Mouse (Mus musculus) hindbrain, embryonic 13.5 days (tissue): ENCODE measurements around the gene Bud31. TPM values are rescaled to one million over a fixed set of nuclear protein-coding genes. Genes with fewer than 3 reads are reported as not detected.
"Not testable (repeated sequence)": the region's sequence is repeated elsewhere in the genome, so short reads cannot be mapped to it uniquely, and the experiment has no call there.

ENCODE experiments used
- ATAC-seq: fragments of 200-750 bp; cut with Nextera tagmentation; 2 replicates; pipeline ENCODE4 v1.8.0; 2017; ENCODE audit warnings: moderate TSS enrichment; ENCODE audit not compliant: low FRiP score
- H3K27ac ChIP-seq: fragments of 300-500 bp; sonication (generic); 2 replicates; pipeline ENCODE4 v1.5.1; 2015; ENCODE audit warnings: inconsistent platforms, mild to moderate bottlenecking, moderate library complexity
- H3K27me3 ChIP-seq: fragments of 300-500 bp; sonication (generic); 2 replicates; pipeline ENCODE4 v1.6.1; 2015; ENCODE audit warnings: mild to moderate bottlenecking, inconsistent platforms
- H3K36me3 ChIP-seq: fragments of 300-500 bp; sonication (generic); 2 replicates; pipeline ENCODE4 v1.6.1; 2015; ENCODE audit warnings: mild to moderate bottlenecking, inconsistent platforms
- H3K4me1 ChIP-seq: fragments of 300-500 bp; sonication (generic); replicated peaks from 2 replicates; pipeline ENCODE4 v1.6.1; 2015; ENCODE audit warnings: inconsistent platforms
- H3K4me2 ChIP-seq: fragments of 300-500 bp; sonication (generic); 2 replicates; pipeline ENCODE4 v1.6.1; 2015; ENCODE audit warnings: inconsistent platforms, mild to moderate bottlenecking, moderate library complexity
- H3K4me3 ChIP-seq: fragments of 300-500 bp; sonication (generic); 2 replicates; pipeline ENCODE4 v1.5.1; 2015; ENCODE audit warnings: mild to moderate bottlenecking, inconsistent platforms
- H3K9ac ChIP-seq: fragments of 300-500 bp; sonication (generic); 2 replicates; pipeline ENCODE4 v1.6.1; 2015; ENCODE audit warnings: mild to moderate bottlenecking, inconsistent platforms
- H3K9me3 ChIP-seq: fragments of 300-500 bp; sonication (generic); 2 replicates; pipeline ENCODE4 v1.6.1; 2016; ENCODE audit warnings: inconsistent platforms
- WGBS: fragments of 180-500 bp; shearing (Covaris S2); methylation state at CpG from one replicate; pipeline ENCODE4 v1.1.7; 2015; 5-methylcytosine and 5-hydroxymethylcytosine counted together
- polyA plus RNA-seq: library from polyadenylated mRNA; unstranded; fragments of >200 nt; fragmentation: Nextera tagmentation; extraction: Ambion mirVana; gene quantifications from 2 replicates; pipeline ENCODE4 v1.2.1, GENCODE M21; 2015

Gene Bud31
- polyA plus RNA-seq, 1 experiment from 2014 or later: 218 TPM

DNA sequence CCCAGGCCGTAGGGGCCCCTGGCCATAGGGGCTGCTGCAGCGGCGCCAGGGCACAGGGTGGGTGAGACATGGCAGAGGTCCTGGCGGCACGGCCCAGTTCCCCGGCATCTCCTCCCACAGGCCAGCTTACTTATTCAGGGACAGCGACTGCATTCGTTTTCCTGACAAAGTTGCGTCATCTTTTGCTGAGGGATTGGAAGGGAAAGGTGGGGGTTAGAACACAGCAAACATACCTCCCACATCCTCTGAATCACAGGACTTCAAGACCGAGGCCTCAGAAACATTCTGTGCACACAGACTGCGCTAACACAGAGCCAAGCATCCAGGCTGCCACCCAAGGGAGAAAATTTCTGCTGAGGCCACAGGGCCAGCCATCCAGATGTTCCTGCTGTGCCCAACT lies 10.0 kb upstream of the Bud31 start:
- ATAC-seq: no peak
- Histone ChIP-seq H3K4me1 (no peaks in the 10 kb centered on the region), H3K36me3 (peaks cover 96% of the 10 kb centered on the region), H3K27me3 (no peaks in the 10 kb centered on the region), H3K27ac (no peak overlapping the region), H3K9ac (no peak overlapping the region), H3K4me2 (no peak overlapping the region), H3K4me3 (no peak overlapping the region), H3K9me3 (no peaks in the 10 kb centered on the region)
- 93% methylated on average over 11 of the region's 11 CpGs for WGBS

DNA sequence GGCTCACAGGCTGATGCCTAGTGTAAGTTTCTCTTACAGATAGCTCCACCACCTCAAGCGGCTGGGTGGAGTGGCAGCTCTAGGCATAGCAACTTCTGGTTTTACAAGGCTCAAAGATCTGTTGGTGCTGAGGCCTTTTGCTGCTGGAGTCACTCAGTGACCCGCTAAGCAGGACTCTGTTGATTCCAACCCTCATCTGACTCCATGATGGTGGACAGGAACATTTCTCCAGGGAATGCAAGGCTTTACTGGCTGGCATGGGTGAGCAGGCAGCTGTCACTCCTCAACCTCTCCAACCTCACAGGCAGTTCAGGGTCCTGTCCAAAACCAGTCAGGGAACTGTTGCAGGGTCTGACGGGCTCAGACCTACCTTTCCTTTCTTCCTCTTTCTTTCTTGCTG lies 9.2 kb upstream of the Bud31 start:
- Histone ChIP-seq H3K36me3 (peaks cover 96% of the 10 kb centered on the region), H3K27ac (no peak overlapping the region), H3K4me3 (no peak overlapping the region), H3K4me1 (no peaks in the 10 kb centered on the region), H3K4me2 (no peak overlapping the region), H3K9me3 (no peaks in the 10 kb centered on the region), H3K9ac (no peak overlapping the region), H3K27me3 (no peaks in the 10 kb centered on the region)
- WGBS: 95% methylated on average over 3 of the region's 3 CpGs
- ATAC-seq: no peak

DNA sequence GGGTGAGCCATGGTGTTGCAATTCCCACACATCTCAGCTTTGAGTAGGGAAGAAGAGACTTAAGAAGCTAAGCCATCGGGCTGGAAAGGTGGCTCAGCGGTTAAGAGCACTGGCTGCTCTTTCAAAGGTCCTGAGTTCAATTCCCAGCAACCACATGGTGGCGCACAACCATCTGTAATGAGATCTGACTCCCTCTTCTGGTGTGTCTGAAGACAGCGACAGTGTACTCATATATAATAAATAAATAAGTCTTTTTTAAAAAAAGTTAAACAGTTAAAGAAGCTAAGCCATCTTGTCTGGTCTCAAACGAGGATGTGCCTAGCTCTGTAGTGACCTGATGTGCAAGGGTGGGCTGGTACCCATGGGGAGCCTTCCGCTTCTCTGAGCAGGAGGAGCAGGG lies 6.9 kb upstream of the Bud31 start:
- not testable (repeated sequence) for H3K9ac ChIP-seq, H3K9me3 ChIP-seq, H3K27me3 ChIP-seq, ATAC-seq, H3K27ac ChIP-seq, H3K4me3 ChIP-seq, H3K4me2 ChIP-seq
- 91% methylated on average over 6 of the region's 6 CpGs for WGBS
- Histone ChIP-seq H3K36me3 (peaks cover 93% of the 10 kb centered on the region), H3K4me1 (peaks cover 13% of the 10 kb centered on the region)

DNA sequence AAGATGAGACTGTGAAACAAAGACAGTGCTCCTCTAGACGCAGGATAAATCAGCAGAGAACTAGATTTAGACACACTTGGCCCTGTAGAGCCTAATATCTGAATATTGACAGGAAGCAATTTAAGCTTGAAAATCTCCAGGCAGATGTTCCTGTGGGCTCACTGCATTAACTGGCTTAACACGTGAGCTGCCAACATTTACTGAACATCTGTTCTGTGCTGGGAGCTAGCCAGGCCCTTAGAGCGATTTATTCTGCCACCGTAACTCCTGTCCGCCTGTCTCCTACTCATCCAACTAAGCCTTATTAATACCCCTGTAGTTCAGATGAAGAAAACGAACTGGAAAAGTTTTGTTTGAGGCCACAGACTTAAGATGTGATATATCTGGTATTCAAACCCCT lies 1.3 kb upstream of the Bud31 start:
- 19% methylated on average over 6 of the region's 6 CpGs for WGBS
- Histone ChIP-seq H3K4me1 (peaks cover 36% of the 10 kb centered on the region), H3K27me3 (no peaks in the 10 kb centered on the region), H3K27ac (peak overlapping the region; percentile 94; the same call in 1 of the 2 replicates), H3K36me3 (peaks cover 61% of the 10 kb centered on the region), H3K9me3 (no peaks in the 10 kb centered on the region), H3K9ac (peak overlapping the region; percentile 92), H3K4me2 (peak overlapping the region; percentile 94), H3K4me3 (peak overlapping the region; percentile 94)
- ATAC-seq: no peak

DNA sequence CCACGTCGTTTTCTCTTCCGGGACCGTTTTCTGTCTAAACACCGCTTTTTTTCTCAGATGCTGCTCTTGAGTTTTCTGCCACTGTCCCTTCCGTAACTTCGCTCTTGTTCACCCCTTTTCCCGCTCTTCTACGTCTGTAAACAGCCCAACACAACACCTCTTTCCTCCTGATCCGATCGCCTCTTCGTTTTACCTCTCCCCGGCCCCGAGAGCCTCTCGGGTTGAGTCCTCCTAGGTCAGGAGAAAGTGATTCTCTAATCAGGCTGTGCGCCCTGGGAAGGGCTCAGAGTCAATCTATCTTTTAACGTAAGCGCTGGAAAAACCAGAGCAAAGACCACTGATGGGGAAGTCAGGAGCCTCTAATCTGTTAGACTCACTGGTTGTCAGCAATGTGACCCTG lies 449 bp downstream of the Bud31 start:
- no peak for ATAC-seq

DNA sequence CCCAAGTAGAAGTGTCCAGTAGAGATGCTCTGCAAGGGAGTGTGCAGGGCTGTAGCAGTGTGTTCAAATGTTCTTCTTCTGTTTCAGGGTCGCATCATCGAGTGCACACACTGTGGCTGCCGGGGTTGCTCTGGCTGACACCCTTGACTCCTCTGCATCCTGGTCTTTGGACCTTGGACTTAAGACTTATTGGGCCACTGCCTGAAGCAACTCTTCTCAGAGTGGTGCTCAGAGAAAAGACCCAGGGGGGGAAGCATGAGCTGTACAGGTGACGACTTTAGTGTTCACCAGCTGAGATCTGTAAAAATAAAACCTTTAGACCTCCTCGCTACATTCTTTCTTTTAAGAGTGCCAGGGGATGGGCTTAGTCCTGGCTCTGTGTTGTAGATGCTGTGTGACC lies 7.6 kb downstream of the Bud31 start:
- no peak overlapping the region for H3K4me2 ChIP-seq
- no peak overlapping the region for H3K4me3 ChIP-seq
- H3K4me1 ChIP-seq: no peaks in the 10 kb centered on the region
- no peak for ATAC-seq
- WGBS: 99% methylated on average over 5 of the region's 5 CpGs
- H3K36me3 ChIP-seq: peaks cover 100% of the 10 kb centered on the region
- H3K27me3 ChIP-seq: no peaks in the 10 kb centered on the region
- H3K27ac ChIP-seq: no peak overlapping the region
- H3K9ac ChIP-seq: no peak overlapping the region
- no peaks in the 10 kb centered on the region for H3K9me3 ChIP-seq

More for the DNA sequence above, 449 bp downstream of the Bud31 start:
- Histone ChIP-seq H3K27me3 (no peaks in the 10 kb centered on the region), H3K4me1 (peaks cover 36% of the 10 kb centered on the region), H3K36me3 (peaks cover 61% of the 10 kb centered on the region), H3K9me3 (no peaks in the 10 kb centered on the region), H3K4me2 (peak overlapping the region; percentile 94), H3K4me3 (peak overlapping the region; percentile 94), H3K9ac (peak overlapping the region; percentile 92), H3K27ac (peak overlapping the region; percentile 94)
- 1% methylated on average over 18 of the region's 18 CpGs for WGBS

DNA sequence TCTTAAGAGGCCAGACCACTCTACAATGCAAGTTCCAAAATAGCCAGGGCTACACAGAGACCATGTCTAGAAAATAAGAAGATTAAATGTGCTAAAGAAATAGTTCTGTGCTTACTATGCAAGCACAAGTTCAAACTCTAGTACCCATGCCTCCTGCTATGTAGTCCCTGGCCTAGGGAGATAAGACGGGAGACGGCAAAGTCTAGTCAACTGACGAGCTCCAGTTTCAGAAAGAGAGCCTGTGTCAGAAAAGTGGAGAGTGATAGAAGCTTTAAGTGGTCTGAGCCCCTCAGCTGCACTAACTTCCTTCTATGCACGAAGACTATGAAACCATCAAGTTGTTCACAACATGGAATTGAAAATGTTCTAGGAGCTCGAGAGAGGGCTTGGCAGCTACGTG lies 9.1 kb downstream of the Bud31 start:
- no peak for ATAC-seq
- Histone ChIP-seq H3K27ac (no peak overlapping the region), H3K9me3 (no peaks in the 10 kb centered on the region), H3K4me2 (no peak overlapping the region), H3K4me3 (no peak overlapping the region), H3K4me1 (no peaks in the 10 kb centered on the region), H3K9ac (no peak overlapping the region), H3K27me3 (no peaks in the 10 kb centered on the region), H3K36me3 (peaks cover 99% of the 10 kb centered on the region)
- WGBS: 95% methylated on average over 6 of the region's 6 CpGs

DNA sequence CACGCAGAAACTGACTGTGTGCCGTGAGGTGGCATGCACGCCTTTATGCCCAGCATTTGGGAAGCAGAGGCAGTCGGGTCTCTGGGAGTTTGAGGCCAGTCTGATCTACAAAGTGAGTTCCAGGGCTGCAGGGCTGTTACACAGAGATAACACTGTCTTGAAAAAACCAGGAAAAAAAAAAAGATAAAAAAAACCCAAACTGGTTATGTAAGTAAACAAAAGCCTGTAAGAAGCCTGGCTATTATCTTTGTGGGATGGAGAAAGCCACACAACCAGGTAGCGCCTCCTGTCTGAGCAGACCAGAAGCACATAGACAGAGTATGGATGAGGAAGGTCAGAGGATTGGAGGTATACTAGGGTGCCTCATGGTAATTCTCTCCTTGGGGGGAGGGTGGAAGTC lies 12.5 kb downstream of the Bud31 start:
- Histone ChIP-seq H3K27me3 (no peaks in the 10 kb centered on the region), H3K9me3 (no peaks in the 10 kb centered on the region), H3K4me3 (no peak overlapping the region), H3K4me1 (no peaks in the 10 kb centered on the region), H3K4me2 (no peak overlapping the region), H3K9ac (no peak overlapping the region), H3K27ac (no peak overlapping the region), H3K36me3 (peaks cover 92% of the 10 kb centered on the region)
- ATAC-seq: no peak
- WGBS: 96% methylated on average over 5 of the region's 5 CpGs

DNA sequence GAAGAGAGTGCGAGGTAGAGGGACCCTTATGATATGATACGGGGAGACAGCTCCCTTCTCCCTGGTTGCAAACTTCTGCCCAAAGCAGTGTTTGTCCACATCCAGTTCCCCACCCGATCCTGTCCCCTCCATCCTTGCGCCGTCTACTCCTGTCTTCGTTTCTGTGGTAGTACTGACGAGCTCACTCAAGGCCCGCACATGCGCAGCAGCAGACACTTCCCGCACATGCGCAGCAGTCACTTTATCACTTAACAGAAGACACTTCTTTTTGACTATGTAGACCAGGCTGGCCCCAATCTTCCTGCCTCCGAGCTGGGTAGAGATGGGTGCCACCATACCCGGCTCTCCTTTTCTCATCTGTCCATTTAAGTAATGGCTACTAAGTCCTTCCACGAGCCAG lies 21.2 kb downstream of the Bud31 start:
- H3K36me3 ChIP-seq: peaks cover 81% of the 10 kb centered on the region

DNA sequence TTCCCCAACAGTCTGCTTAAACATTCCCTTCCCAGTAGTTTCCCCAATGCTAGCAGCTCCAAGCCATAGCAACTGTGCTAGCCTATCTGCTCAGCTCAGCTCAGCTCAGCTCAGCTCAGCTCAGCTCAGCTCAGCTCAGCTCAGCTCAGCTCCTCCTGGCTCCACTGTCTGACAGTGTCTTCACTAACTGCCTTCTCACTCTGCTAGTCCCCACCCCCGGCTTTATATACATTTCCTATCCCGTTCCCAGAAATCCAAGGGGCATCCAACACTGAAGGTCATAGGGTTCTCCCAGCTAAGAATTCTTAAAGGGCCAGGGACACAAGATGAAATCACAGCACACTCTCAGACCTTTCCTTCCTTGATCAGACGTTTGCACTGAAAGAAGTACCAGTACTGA lies 24.5 kb downstream of the Bud31 start:
- H3K9me3 ChIP-seq: no peaks in the 10 kb centered on the region
- 73% methylated on average over 3 of the region's 3 CpGs for WGBS
- H3K27me3 ChIP-seq: no peaks in the 10 kb centered on the region
- peaks cover 52% of the 10 kb centered on the region for H3K36me3 ChIP-seq
- peaks cover 46% of the 10 kb centered on the region for H3K4me1 ChIP-seq
- ATAC-seq: no peak
- H3K9ac ChIP-seq: no peak overlapping the region
- no peak overlapping the region for H3K4me2 ChIP-seq
- no peak overlapping the region for H3K4me3 ChIP-seq
- H3K27ac ChIP-seq: no peak overlapping the region

More for the DNA sequence above, 21.2 kb downstream of the Bud31 start:
- Histone ChIP-seq H3K4me2 (no peak overlapping the region), H3K9ac (no peak overlapping the region), H3K27ac (no peak overlapping the region), H3K9me3 (no peaks in the 10 kb centered on the region), H3K27me3 (no peaks in the 10 kb centered on the region), H3K4me3 (no peak overlapping the region), H3K4me1 (peaks cover 25% of the 10 kb centered on the region)
- ATAC-seq: no peak
- 96% methylated on average over 14 of the region's 14 CpGs for WGBS

DNA sequence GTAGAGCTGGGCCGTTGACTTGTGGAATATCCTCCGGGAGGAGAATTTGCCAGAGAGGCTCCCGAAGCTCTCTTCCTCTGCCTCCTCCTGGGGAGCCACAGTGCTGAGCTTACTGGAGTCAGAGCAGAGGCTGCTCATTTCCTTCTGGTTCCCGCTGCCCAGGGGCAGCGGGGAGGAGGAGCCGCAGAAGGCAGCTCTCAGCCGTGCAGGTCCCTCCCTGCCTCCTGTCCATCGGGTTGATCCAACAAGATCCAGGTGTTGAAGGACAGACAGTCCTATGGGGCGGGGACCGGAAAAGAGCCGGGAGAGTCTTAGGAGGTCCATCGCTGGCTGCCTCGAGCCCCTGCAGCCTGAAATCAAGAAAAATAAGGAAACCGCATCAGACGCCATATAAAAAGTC lies 25.0 kb downstream of the Bud31 start:
- Histone ChIP-seq H3K4me1 (peaks cover 46% of the 10 kb centered on the region), H3K27ac (no peak overlapping the region), H3K27me3 (no peaks in the 10 kb centered on the region), H3K9ac (no peak overlapping the region), H3K4me2 (no peak overlapping the region), H3K4me3 (no peak overlapping the region), H3K36me3 (peaks cover 50% of the 10 kb centered on the region), H3K9me3 (no peaks in the 10 kb centered on the region)
- ATAC-seq: no peak
- WGBS: 90% methylated on average over 15 of the region's 15 CpGs

DNA sequence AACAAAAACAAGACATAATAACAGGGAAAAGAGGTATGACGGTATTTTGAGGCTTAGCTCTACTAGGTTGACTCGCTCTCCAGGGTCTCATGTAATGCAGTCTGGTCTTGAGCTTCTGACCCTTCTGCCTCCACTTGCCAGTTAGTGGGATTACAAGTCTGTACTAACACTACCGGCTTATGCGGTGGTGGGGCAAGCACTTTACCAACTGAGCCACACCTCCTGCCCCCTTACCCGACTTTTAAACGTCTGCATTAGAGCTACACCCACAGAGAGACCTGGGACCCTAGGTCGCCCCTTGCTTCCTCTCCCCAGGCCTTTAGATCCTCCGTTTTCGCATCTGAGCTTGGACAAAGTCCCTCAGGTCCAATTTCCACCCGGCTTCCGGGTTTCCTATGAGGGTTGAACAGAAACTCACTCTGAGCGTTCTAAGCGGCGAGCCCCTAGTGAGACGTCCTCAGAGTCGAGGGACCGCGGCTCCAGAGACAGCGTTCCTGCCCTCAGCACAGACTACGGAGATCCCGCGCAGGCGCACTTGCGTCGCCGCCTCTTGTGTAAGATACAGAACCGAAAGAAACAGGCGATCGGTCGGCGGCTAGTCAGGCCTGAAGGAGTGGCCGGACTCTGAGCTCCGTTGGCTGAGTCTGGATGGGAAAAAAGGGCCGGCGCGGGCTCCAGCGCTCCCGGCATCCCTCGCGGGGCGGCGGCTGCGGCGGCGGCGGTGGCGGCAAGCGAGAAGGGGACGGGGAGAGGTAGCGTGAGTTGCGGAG lies 26.6 kb downstream of the Bud31 start, which contains the start of the genes Ptcd1 and Cpsf4:
Gene Ptcd1 (minus strand): TSS at position 573 of the 770 bp plus-strand sequence.
Gene Cpsf4 (plus strand): TSS at position 678 of the 770 bp plus-strand sequence.
- ATAC-seq: peak; percentile 96
- H3K9me3 ChIP-seq: no peaks in the 10 kb centered on the region
- peaks cover 46% of the 10 kb centered on the region for H3K4me1 ChIP-seq
- WGBS: under 1% methylated on average over 51 of the region's 51 CpGs
- peak within 1 kb of the TSS; percentile 80 for H3K27ac ChIP-seq
- peaks cover 49% of the 10 kb centered on the region for H3K36me3 ChIP-seq
- peak within 1 kb of the TSS; percentile 91 for H3K9ac ChIP-seq
- H3K4me3 ChIP-seq: peak within 1 kb of the TSS; percentile 93
- peak within 1 kb of the TSS; percentile 95 for H3K4me2 ChIP-seq
- H3K27me3 ChIP-seq: no peaks in the 10 kb centered on the region

DNA sequence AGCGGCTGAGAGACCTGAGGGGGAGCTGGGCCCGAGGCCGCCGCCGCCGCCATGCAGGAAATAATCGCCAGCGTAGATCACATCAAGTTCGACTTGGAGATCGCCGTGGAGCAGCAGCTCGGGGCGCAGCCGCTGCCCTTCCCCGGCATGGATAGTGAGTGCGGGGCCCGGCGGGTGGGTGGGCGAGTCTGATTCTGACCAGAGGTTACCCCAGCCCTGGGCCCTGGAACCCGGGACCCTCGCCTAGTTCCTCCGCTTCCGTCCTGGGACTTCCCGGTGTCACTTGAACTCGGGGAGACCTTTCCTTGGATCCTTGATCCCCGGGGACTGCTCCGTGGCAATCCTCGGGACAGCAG lies 27.1 kb downstream of the Bud31 start:
- WGBS: 1% methylated on average over 23 of the region's 28 CpGs
- Histone ChIP-seq H3K9ac (peak overlapping the region; percentile 91), H3K27me3 (no peaks in the 10 kb centered on the region), H3K27ac (peak overlapping the region; percentile 80), H3K9me3 (no peaks in the 10 kb centered on the region), H3K36me3 (peaks cover 50% of the 10 kb centered on the region), H3K4me2 (peak overlapping the region; percentile 95), H3K4me1 (peaks cover 46% of the 10 kb centered on the region), H3K4me3 (peak overlapping the region; percentile 93)
- ATAC-seq: peak; percentile 77
